Mouse (Mus musculus) cerebellum, postnatal 14 days (tissue): Measurements from ENCODE around the gene Trappc10.

ENCODE experiments used
- DNase-seq, 2 experiments: peaks; one replicate each; pipeline ENCODE4 v3.0.0; 2021; ENCODE audit warnings: mixed read lengths in 2 of 2

The Trappc10 gene

DNA sequence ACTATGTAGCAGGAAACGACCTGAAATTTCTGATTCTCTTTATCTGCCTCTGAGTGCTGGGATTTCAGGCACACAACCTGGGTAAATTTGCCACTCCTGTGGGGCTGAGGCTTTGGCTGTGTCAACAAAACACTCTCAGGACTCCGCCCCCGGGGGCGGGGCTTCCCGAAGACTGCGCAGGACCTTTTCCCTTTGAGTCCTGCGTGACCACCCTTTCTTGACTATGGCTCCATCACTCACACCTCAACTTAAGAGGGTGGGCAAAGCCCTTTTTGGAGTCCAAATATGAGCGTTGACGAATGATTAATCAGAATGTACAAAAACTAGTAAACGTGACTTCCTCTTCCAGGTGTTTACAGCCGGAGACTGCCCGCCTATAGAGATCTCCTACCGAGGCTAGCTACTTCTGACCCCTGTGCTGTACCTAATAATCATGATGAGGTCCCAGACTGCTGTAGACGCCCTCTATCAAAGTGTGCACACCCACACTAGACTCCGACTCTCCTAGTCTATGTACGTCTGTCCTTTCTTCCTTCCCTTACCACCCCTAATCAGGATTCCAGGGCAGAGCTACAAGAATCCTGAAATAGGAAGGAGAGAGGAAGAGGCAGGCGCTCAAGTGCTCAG, 85.1 kb downstream of the Trappc10 start:
- DNase-seq = peak; percentile 68 to 70

DNA sequence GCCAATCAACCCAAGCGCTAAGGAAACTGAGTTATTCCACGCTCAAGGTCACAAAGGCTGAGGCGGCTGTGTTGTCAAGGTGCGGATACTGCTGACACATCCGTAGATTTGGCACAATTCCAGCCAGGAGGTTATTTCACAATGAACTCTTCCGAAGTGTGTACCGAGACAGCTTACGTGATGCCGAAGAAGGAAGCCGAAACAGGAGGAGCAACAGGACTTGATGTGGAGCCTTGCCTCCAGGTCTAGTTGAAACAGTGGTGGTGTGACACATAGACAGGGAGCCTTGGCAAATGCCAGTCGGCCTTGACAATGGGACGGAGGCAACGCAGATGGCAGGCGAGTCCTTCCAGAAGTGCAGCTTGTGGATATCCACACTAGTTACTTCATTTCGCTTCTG, 86.4 kb downstream of the Trappc10 start:
- peak in 1 of 2 experiments; percentile 46 for DNase-seq

DNA sequence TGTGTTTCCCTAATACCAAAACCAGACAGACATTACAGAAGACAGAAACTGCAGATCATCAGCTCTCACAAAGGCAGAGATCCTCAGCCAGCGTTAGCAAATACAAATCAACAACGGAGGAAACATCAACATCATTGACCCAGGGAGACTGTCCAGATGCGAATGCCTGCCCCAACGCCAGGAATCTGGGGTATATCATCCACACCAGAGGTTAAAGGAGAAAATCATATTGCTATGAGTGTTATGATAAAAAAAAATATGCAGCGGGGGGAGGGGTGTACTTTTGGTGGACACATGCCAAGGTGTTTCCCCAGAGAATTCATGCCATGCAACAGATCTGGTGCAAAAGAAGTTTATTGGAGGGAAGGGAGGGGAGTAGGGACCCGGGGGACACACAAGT, 87.5 kb downstream of the Trappc10 start:
- DNase-seq = no peak

DNA sequence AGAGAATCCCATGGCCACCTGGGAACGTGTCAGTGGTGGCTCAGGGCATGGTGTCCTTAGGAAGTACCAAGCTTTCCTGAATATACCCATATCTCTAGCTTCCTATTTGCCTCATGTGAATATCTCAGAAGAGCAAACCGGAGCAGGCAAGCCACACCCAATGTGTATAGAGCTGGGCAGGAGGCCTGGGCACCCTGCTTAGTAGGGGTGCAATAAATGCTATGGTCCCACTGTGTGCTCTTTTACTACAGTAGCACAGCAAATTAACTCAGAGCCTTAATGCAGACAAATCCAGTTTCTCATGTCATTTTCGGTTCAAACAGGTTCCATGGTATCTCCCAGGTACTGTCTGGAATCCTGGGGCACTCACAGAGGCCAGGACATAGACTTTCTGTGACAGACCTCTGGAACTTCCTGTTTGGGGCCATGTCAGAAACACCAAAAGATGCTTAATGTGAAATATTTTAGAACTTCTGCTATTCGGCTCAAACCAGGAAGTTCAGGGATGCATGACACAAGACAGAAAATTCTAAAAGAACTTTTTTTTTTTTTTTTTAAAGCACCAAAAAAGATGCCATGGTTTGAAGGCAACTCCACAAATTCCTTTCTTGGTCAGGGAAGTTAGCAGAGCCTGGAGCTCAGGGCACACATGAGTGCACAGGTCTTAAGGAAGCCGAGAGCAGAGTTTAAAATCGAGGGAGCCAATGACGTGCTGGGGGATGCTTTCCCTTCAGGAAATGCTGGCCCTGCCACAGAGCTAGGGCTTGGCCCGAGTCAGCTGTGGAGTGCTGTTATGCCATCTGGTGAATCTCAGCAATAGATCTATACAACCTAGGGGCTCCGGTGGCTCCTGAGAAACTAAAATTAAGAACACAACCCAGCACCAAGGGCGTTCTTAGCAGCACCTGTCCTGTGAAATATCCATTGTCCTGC, 95.3 kb downstream of the Trappc10 start:
- DNase-seq = peak; percentile 66 to 70

DNA sequence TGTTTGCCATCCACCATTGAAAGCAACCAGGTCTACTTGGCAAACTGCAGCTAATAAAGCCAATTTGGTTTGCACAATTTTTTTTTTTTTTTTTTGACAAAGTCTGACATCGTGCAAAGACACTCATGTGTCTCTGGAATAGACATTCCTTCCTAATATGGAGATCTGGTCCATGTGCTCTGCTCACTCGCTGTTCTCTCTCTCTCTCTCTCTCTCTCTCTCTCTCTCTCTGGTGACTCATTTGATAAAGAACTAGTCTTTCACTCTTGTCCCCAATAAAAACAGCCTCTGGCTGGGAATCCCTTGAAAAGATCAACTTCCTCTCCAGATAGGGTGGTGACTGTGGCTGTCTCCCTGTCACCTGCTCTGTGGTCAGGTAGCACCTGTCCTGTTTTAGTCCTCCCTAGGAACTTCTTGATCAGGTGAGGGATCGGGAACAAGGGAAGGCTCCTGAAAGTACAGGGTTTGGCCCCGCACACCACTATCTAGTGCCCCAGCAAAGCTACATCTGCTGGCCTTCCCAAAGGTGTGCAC, 96.5 kb downstream of the Trappc10 start:
- no peak for DNase-seq

DNA sequence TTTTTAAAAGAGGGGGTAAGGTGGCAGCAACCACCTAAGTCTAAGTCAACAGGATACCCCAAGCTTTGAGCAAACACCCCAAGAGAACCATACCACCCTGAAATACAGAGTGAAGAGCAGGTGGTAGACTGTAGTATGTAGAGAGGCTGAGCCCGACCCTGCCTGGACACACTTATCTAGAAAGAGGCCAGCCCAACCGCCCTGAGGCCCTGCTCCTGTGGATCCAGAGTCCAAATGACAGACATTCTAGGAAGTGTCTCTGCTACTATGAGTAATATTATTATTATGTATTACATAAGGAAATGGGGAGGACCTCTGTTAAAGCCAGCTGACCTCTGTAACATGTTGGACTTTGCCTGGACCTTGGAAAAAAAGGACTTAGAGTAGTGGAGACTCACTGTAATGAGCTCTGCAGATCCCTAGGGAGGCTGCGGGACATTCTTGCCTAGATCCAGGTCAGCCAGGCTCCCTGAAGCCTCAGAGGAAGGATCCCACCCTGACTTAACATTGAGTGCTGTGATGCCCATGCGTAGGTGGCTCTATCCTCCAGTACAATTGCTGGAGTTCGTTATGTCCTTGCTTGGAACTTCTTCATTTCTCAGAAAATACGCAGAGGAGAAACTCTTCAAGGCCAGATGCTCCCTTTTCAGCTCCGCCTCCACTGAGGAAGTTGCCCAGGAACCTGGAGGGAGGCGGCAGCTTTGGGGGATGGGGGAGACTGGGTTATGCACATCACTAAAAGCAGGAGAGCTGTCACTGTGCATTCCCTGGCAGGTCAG, 100.5 kb downstream of the Trappc10 start:
- DNase-seq = no peak

DNA sequence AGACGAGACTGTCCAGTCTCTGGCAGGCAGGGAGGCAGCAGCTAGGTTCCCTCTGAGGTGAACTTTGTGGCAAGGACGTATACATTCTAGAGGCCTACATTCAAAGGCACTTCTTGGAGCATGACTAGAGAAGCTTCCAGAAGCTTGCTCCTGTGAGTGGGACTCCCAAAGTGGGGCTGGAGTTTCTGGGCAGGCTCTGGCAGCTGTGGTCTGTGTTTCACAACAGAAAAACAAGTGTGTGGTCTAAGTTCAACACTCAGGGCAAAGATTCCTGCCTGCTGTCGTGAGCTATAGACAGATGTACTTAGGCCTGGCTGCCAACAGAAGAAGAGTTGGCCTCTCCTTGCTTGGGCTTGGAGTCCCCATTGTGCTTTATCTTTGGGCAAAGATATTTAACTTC, 103.6 kb downstream of the Trappc10 start:
- DNase-seq = no peak

DNA sequence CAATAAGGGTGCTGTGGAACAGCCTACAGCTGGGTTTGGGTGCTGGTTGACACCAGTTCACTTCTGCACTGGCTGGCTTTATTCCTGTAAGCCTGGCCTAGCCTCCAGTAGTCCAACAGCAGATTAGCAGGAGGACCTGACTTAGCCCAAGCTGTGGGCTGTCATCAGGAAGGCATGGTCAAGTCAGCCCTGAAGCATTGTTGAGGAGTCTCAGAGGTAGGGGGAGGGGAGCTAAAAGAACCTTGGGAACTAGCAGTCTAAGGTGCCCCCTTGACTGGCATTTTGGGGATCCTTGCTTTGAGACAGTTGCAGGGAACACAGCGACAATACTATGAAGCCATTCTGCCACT, 104.2 kb downstream of the Trappc10 start:
- DNase-seq = no peak

DNA sequence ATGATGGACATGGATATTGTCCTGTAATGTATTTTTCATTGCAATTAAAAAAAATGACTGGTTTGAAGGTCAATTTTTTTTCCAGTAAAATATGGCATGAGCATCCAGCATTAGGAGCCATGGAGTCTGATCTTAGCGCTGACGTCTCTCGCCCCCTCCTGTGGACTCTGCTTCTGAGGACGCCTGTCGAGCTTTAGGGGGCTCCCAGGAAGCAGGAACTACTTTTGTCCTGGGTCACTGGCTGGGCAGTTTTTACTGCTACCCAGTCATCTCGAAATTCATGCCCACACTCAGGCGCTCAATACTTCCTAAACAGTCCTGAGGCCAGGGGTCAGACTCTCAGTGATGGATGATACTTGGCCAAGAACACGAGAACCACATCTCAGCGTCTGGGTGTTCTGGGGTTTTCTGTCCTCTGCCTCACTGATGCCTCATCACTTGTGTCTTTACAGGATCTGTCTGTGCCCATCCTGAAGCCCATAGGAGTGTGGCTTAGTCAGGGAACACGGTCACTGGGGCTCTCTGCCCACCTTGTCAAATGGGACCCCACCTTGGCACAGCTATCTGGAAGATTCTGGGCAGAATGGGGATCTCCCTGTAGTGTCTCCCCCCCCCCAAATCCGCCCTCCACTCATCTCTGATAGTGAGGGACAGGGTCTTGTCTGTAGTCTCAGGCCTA, 104.7 kb downstream of the Trappc10 start:
- no peak for DNase-seq

DNA sequence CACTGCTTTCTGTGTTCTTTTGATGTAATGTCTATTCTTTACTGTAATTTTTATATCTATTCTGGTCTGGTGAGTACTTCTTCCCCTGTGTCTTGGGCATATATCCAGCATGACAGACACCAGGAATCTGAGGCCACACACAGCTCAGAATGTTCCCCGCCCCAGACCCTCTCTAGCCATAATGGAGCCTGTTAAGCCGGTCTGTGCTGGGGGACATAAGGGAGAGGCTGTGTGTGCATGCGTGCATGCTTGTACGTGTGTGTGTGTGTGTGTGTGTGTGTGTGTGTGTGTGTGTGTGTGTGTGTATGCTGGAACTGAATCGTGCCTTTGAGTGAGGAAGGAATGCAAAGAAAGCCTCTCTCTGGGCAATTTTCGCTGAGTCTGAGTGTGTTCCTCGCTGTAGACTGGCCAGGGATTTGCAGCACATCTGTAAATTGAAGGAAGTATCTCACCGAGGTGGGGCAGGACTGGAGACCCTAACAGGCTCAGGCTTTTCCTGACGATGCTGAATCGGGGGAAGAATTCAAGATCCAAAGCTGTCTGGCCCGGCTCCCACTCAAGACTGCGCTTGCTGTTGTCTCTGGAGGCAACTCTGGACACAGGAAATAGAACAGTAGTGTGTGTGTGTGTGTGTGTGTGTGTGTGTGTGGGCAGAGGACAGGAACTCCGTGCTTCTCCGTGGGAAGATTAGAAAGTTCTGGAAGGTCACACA, 105.5 kb downstream of the Trappc10 start:
- peak in 1 of 2 experiments; percentile 32 for DNase-seq

DNA sequence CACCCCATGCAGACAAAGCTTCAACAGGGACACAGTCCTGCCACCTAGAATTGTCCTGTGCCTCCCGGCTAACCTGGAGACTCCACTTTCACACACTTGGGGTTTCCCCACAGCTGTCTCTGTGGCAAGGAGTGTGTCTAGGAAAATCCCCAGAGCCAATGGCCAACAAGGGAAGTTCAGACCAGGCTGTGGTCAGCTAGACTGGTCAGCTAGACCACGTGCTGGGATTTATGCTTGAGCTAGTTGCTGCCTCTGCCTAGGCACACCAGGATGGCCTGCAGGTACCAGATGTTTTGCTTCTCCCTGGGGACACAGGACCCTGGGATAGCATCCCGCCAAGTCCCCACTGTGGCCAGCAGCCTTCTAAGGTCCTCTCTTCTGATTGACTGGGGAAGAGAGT, 107.2 kb downstream of the Trappc10 start:
- DNase-seq = no peak
